Mouse (Mus musculus) erythroblast, embryonic 14.5 days (primary cell): ENCODE measurements around the gene Smcr8.

ENCODE experiments used
- GATA1 ChIP-seq: IDR thresholded peaks from 2 replicates; pipeline ENCODE4 v1.6.1; 2012; ENCODE audit warnings: low read length, inconsistent platforms, mixed read lengths
- TAL1 ChIP-seq: IDR thresholded peaks from 3 replicates; pipeline ENCODE4 v1.6.1; 2012; ENCODE audit warnings: low read length, inconsistent platforms, mixed read lengths

DNA sequence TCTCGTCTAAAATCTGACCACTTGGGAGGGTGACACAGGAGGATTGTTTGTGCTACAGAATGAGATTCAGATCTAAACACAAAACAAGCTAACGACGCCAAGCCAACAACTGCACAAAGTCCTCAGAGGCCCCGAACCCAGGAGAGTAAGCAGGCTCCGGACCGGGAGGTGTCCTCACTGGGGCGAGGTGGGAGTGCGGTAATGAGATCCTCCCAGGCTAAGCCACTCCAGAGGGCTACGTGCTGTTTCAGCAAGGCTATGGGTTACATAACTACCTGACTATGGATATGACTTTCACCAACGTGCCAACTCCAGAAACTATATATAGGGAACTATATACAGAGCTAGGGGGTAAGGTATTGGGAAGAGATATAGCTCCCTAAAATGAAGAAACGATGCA is 19.0 kb downstream of the Smcr8 start:
- no peak for TF ChIP-seq GATA1
- TF ChIP-seq TAL1 = no peak
